Mouse (Mus musculus) ES-E14 (cell line): ENCODE data around the gene Pla2g1b. TPM values are rescaled to one million over a fixed set of nuclear protein-coding genes. Genes with fewer than 3 reads are reported as not detected.

Experiments used
- DNase-seq: peaks from one replicate; pipeline ENCODE4 v3.0.0-alpha.2; 2013; ENCODE audit warnings: low read depth, low spot score
- H3K27ac ChIP-seq: 2 replicates; pipeline ENCODE4 v1.5.1; 2012; ENCODE audit warnings: low read depth, mild to moderate bottlenecking, low read length, moderate library complexity, mixed read lengths; ENCODE audit not compliant: poor library complexity, insufficient read depth, severe bottlenecking
- H3K36me3 ChIP-seq: 2 replicates; pipeline ENCODE4 v1.6.1; 2012; ENCODE audit warnings: mild to moderate bottlenecking, low read length, moderate library complexity, mixed read lengths; ENCODE audit not compliant: control insufficient read depth, poor library complexity, insufficient read depth, severe bottlenecking
- H3K4me1 ChIP-seq, 2 experiments: fragments of 150-350 bp in 1 of 2; sonication (generic) in 1 of 2; 2 replicates each; pipeline ENCODE4 v1.6.1; 2012; ENCODE audit warnings: low read length in 2 of 2, mild to moderate bottlenecking in 1 of 2, mixed read lengths in 1 of 2; ENCODE audit not compliant: control insufficient read depth in 2 of 2, insufficient read depth in 2 of 2, poor library complexity in 1 of 2
- H3K4me3 ChIP-seq, 2 experiments: fragments of 150-350 bp in 1 of 2; sonication (generic) in 1 of 2; 2 replicates each; pipeline ENCODE4 v1.5.1; 2012; ENCODE audit warnings: low read length in 2 of 2, low read depth in 1 of 2, mild to moderate bottlenecking in 1 of 2, mixed read lengths in 1 of 2; ENCODE audit not compliant: insufficient read depth in 1 of 2, poor library complexity in 1 of 2, severe bottlenecking in 1 of 2
- H3K9ac ChIP-seq: 2 replicates; pipeline ENCODE4 v1.6.1; 2012; ENCODE audit warnings: low read depth, mild to moderate bottlenecking, low read length, mixed read lengths; ENCODE audit not compliant: poor library complexity, insufficient read depth, severe bottlenecking
- H3K9me3 ChIP-seq: fragments of 150-350 bp; sonication (generic); 2 replicates; pipeline ENCODE4 v1.6.1; 2012; ENCODE audit warnings: low read depth, mild to moderate bottlenecking, low read length; ENCODE audit not compliant: control insufficient read depth, insufficient read depth
- CHD2 ChIP-seq: IDR thresholded peaks from 2 replicates; pipeline ENCODE4 v1.6.1; 2014; ENCODE audit warnings: mild to moderate bottlenecking, low read depth, low read length, inconsistent platforms
- HCFC1 ChIP-seq: IDR thresholded peaks from 2 replicates; pipeline ENCODE4 v1.6.1; 2012; ENCODE audit warnings: low read length, inconsistent platforms, borderline replicate concordance; ENCODE audit not compliant: insufficient read depth
- MAFK ChIP-seq: IDR thresholded peaks from 2 replicates; pipeline ENCODE4 v1.6.1; 2014; ENCODE audit warnings: mild to moderate bottlenecking, low read depth, low read length, inconsistent platforms; ENCODE audit not compliant: insufficient read depth
- ZC3H11A ChIP-seq: IDR thresholded peaks from 2 replicates; pipeline ENCODE4 v1.6.1; 2012; ENCODE audit warnings: low read depth, mild to moderate bottlenecking, inconsistent platforms, low read length, borderline replicate concordance
- ZNF384 ChIP-seq: IDR thresholded peaks from 2 replicates; pipeline ENCODE4 v1.6.1; 2012; ENCODE audit warnings: low read depth, low read length, inconsistent platforms
- in situ Hi-C, 2 experiments: fragments of 600-800 bp; cut with MboI; formaldehyde crosslinking; loops; one replicate each; pipeline ENCODE4 v1.15.1; 2025; ENCODE audit warnings: low sequenced_read_pairs in 2 of 2, inconsistent platforms in 1 of 2; ENCODE audit not compliant: unreplicated experiment in 2 of 2
- total RNA-seq: library from RNA; depleted of rRNA; stranded (reverse); fragments of 300-350 nt; gene quantifications from 2 replicates; pipeline ENCODE4 v1.2.3, GENCODE M21; 2012; rRNA removed

The Pla2g1b gene
- total RNA-seq, 1 experiment = 31.1 TPM

- Histone ChIP-seq H3K4me1 (peaks cover 7 to 20% of the 10 kb centered on the region in 2 experiments), H3K9ac (no peak overlapping the region; the same call in 1 of the 2 replicates), H3K9me3 (no peaks in the 10 kb centered on the region), H3K36me3 (no peaks in the 10 kb centered on the region; the same call in 1 of the 2 replicates), H3K4me3 (no peak overlapping the region), H3K27ac (no peak overlapping the region)
- in situ Hi-C loops = no loop called here
- DNase-seq = no peak
- TF ChIP-seq CHD2 (no peak), ZC3H11A (no peak), ZNF384 (no peak), MAFK (no peak), HCFC1 (no peak)
Measured at GRCm38 (mm10) chr5:115521553-115522461, 55.7 kb downstream of the Pla2g1b start.

- Histone ChIP-seq H3K9me3 (no peaks in the 10 kb centered on the region), H3K36me3 (no peaks in the 10 kb centered on the region; the same call in 1 of the 2 replicates), H3K4me1 (peaks cover 9 to 20% of the 10 kb centered on the region in 2 experiments), H3K9ac (no peak overlapping the region), H3K27ac (no peak overlapping the region), H3K4me3 (no peak overlapping the region)
- TF ChIP-seq CHD2 (no peak), ZNF384 (no peak), ZC3H11A (no peak), MAFK (no peak), HCFC1 (no peak)
- in situ Hi-C loops = no loop called here
- DNase-seq = no peak
Measured at GRCm38 (mm10) chr5:115522531-115522930, 56.5 kb downstream of the Pla2g1b start.

- H3K9me3 ChIP-seq = no peaks in the 10 kb centered on the region
- H3K36me3 ChIP-seq = no peaks in the 10 kb centered on the region
- DNase-seq = no peak
- H3K9ac ChIP-seq = no peak overlapping the region
- in situ Hi-C loops = no loop called here
- TF ChIP-seq ZNF384 (no peak), MAFK (no peak), HCFC1 (no peak), ZC3H11A (no peak), CHD2 (no peak)
- H3K4me3 ChIP-seq = no peak overlapping the region
- no peak overlapping the region for H3K27ac ChIP-seq
- H3K4me1 ChIP-seq = peaks cover 10 to 20% of the 10 kb centered on the region in 2 experiments
Measured at GRCm38 (mm10) chr5:115522981-115523499, 57.0 kb downstream of the Pla2g1b start.

GRCm38 (mm10) chr5:115523971-115524370 is 57.9 kb downstream of the Pla2g1b start:
- Histone ChIP-seq H3K4me1 (peaks cover 10 to 20% of the 10 kb centered on the region in 2 experiments), H3K36me3 (no peaks in the 10 kb centered on the region), H3K4me3 (peak overlapping the region in 1 of 2 experiments; percentile 13; a peak in 1 of 4 replicates), H3K27ac (no peak overlapping the region; the same call in 1 of the 2 replicates), H3K9ac (0 out of 2 replicates have a peak overlapping the region, but pooled peaks have one; percentile 2), H3K9me3 (no peaks in the 10 kb centered on the region)
- no peak for DNase-seq
- TF ChIP-seq MAFK = no peak
- TF ChIP-seq HCFC1 = no peak
- TF ChIP-seq ZNF384 = no peak
- no peak for TF ChIP-seq CHD2
- no peak for TF ChIP-seq ZC3H11A
- in situ Hi-C loops = no loop called here

Other genes with a start within 250 kb of the Pla2g1b start
- 155 and 174 TPM in 2 replicates for gene Pop5, start 230.4 kb upstream of the Pla2g1b start, total RNA-seq
- gene Rnf10, start 193.4 kb upstream of the Pla2g1b start, total RNA-seq = 134 and 138 TPM in 2 replicates
- gene Coq5, start 186.6 kb upstream of the Pla2g1b start, total RNA-seq = 28.3 and 34.8 TPM in 2 replicates
- 575 and 753 TPM in 2 replicates for gene Dynll1, start 165.3 kb upstream of the Pla2g1b start, total RNA-seq
- 42.6 and 57.2 TPM in 2 replicates for gene Srsf9, start 139.1 kb upstream of the Pla2g1b start, total RNA-seq
- gene Gatc, start 125.1 kb upstream of the Pla2g1b start, total RNA-seq = 1.9 and 3.1 TPM in 2 replicates
- gene Triap1, start 125.0 kb upstream of the Pla2g1b start, total RNA-seq = 21.5 and 30.7 TPM in 2 replicates
- gene Cox6a1, start 117.3 kb upstream of the Pla2g1b start, total RNA-seq = 936 and 1,706 TPM in 2 replicates
- gene Msi1, start 36.7 kb upstream of the Pla2g1b start, total RNA-seq = 5.6 and 9.0 TPM in 2 replicates
- 15.3 and 25.7 TPM in 2 replicates for gene Sirt4, start 18.5 kb downstream of the Pla2g1b start, total RNA-seq
- gene Pxn, start 40.4 kb downstream of the Pla2g1b start, total RNA-seq = 25.5 and 29.4 TPM in 2 replicates
- 2,284 and 2,327 TPM in 2 replicates for gene Rplp0, start 93.2 kb downstream of the Pla2g1b start, total RNA-seq
- gene Gcn1l1, start 99.0 kb downstream of the Pla2g1b start, total RNA-seq = 112 and 163 TPM in 2 replicates
- gene Rab35, start 165.6 kb downstream of the Pla2g1b start, total RNA-seq = 44.7 and 58.7 TPM in 2 replicates